Mouse (Mus musculus) heart, embryonic 12.5 days (tissue): Measurements from ENCODE around the gene Zfp511. TPM values are rescaled to one million over a fixed set of nuclear protein-coding genes. Genes with fewer than 3 reads are reported as not detected.
A peak's percentile ranks its signal among the peaks of the same experiment; 100 is the strongest.

Source experiments
- ATAC-seq: fragments of 200-750 bp; cut with Nextera tagmentation; 2 replicates; pipeline ENCODE4 v1.8.0; 2017; ENCODE audit warnings: moderate TSS enrichment, moderate library complexity; ENCODE audit not compliant: insufficient number of reproducible peaks, low FRiP score
- H3K27ac ChIP-seq: fragments of 300-500 bp; sonication (generic); 2 replicates; pipeline ENCODE4 v1.5.1; 2016; ENCODE audit warnings: mild to moderate bottlenecking, moderate library complexity; ENCODE audit not compliant: poor library complexity, severe bottlenecking
- H3K27me3 ChIP-seq: fragments of 300-500 bp; sonication (generic); replicated peaks from 2 replicates; pipeline ENCODE4 v1.6.1; 2016; ENCODE audit warnings: mild to moderate bottlenecking, moderate library complexity
- H3K36me3 ChIP-seq: fragments of 300-500 bp; sonication (generic); 2 replicates; pipeline ENCODE4 v1.6.1; 2016; ENCODE audit warnings: mild to moderate bottlenecking, moderate library complexity
- H3K4me1 ChIP-seq: fragments of 300-500 bp; sonication (generic); replicated peaks from 2 replicates; pipeline ENCODE4 v1.6.1; 2016; ENCODE audit warnings: mild to moderate bottlenecking
- H3K4me2 ChIP-seq: fragments of 300-500 bp; sonication (generic); 2 replicates; pipeline ENCODE4 v1.6.1; 2016; ENCODE audit warnings: mild to moderate bottlenecking, moderate library complexity
- H3K4me3 ChIP-seq: fragments of 300-500 bp; sonication (generic); 2 replicates; pipeline ENCODE4 v1.5.1; 2016; ENCODE audit warnings: mild to moderate bottlenecking
- H3K9ac ChIP-seq: fragments of 300-500 bp; sonication (generic); 2 replicates; pipeline ENCODE4 v1.6.1; 2016; ENCODE audit warnings: mild to moderate bottlenecking, moderate library complexity
- H3K9me3 ChIP-seq: fragments of 300-500 bp; sonication (generic); replicated peaks from 2 replicates; pipeline ENCODE4 v1.6.1; 2016; ENCODE audit warnings: mild to moderate bottlenecking, moderate library complexity
- WGBS: fragments of 180-500 bp; shearing (Covaris S2); methylation state at CpG from one replicate; pipeline ENCODE4 v1.1.7; 2016; 5-methylcytosine and 5-hydroxymethylcytosine counted together
- polyA plus RNA-seq: library from polyadenylated mRNA; unstranded; fragments of >200 nt; fragmentation: Nextera tagmentation; extraction: Ambion mirVana; gene quantifications from 2 replicates; pipeline ENCODE4 v1.2.1, GENCODE M21; 2016

Zfp511 gene
- polyA plus RNA-seq, 1 experiment from 2014 or later = 37.1 TPM

- WGBS = 2% methylated on average over 56 of the region's 56 CpGs
- Histone ChIP-seq H3K27ac (no peak within 1 kb of the TSS), H3K9ac (peak within 1 kb of the TSS; percentile 21), H3K4me1 (peaks cover 22% of the 10 kb centered on the region), H3K4me2 (peak within 1 kb of the TSS; percentile 70), H3K9me3 (no peaks in the 10 kb centered on the region), H3K4me3 (peak within 1 kb of the TSS; percentile 41), H3K36me3 (no peaks in the 10 kb centered on the region), H3K27me3 (peaks cover 97% of the 10 kb centered on the region)
- ATAC-seq = no peak
Observed at GRCm38 (mm10) chr7:140048361-140049114, 12.3 kb downstream of the Zfp511 start, which contains the start of gene Msx3. Gene Msx3, minus strand, starts transcription at chr7:140049089.

GRCm38 (mm10) chr7:140049115-140049689, 13.0 kb downstream of the Zfp511 start:
- no peaks in the 10 kb centered on the region for H3K36me3 ChIP-seq
- peaks cover 22% of the 10 kb centered on the region for H3K4me1 ChIP-seq
- H3K9me3 ChIP-seq = no peaks in the 10 kb centered on the region
- H3K9ac ChIP-seq = peak overlapping the region; percentile 2; the same call in 1 of the 2 replicates
- ATAC-seq = no peak
- WGBS = 2% methylated on average over 34 of the region's 34 CpGs
- peak overlapping the region; percentile 41 for H3K4me3 ChIP-seq
- H3K27ac ChIP-seq = no peak overlapping the region
- H3K27me3 ChIP-seq = peaks cover 98% of the 10 kb centered on the region
- peak overlapping the region; percentile 70 for H3K4me2 ChIP-seq

- ATAC-seq = no peak
- WGBS = 69% methylated on average over 4 of the region's 4 CpGs
- H3K4me1 ChIP-seq = peaks cover 14% of the 10 kb centered on the region
- H3K4me2 ChIP-seq = no peak overlapping the region
- no peak overlapping the region for H3K4me3 ChIP-seq
- H3K9me3 ChIP-seq = no peaks in the 10 kb centered on the region
- H3K36me3 ChIP-seq = no peaks in the 10 kb centered on the region
- no peak overlapping the region for H3K9ac ChIP-seq
- no peak overlapping the region for H3K27ac ChIP-seq
- peaks cover 98% of the 10 kb centered on the region for H3K27me3 ChIP-seq
Observed at GRCm38 (mm10) chr7:140054124-140054523, 17.9 kb downstream of the Zfp511 start.

GRCm38 (mm10) chr7:140057413-140058407, 21.5 kb downstream of the Zfp511 start:
- 2% methylated on average over 53 of the region's 53 CpGs for WGBS
- Histone ChIP-seq H3K9me3 (no peaks in the 10 kb centered on the region), H3K4me2 (peak overlapping the region; percentile 77), H3K27me3 (peaks cover 98% of the 10 kb centered on the region), H3K36me3 (no peaks in the 10 kb centered on the region), H3K9ac (peak overlapping the region; percentile 59), H3K4me3 (peak overlapping the region; percentile 51), H3K27ac (no peak overlapping the region), H3K4me1 (peaks cover 18% of the 10 kb centered on the region)
- peak; percentile 34; the same call in 1 of the 2 replicates for ATAC-seq

GRCm38 (mm10) chr7:140058528-140058927, 22.3 kb downstream of the Zfp511 start:
- Histone ChIP-seq H3K4me3 (peak overlapping the region; percentile 51), H3K9me3 (no peaks in the 10 kb centered on the region), H3K36me3 (no peaks in the 10 kb centered on the region), H3K4me2 (peak overlapping the region; percentile 77), H3K4me1 (peaks cover 18% of the 10 kb centered on the region), H3K27ac (no peak overlapping the region), H3K9ac (peak overlapping the region; percentile 59), H3K27me3 (peaks cover 98% of the 10 kb centered on the region)
- no peak for ATAC-seq
- 25% methylated on average over 7 of the region's 7 CpGs for WGBS

GRCm38 (mm10) chr7:140059601-140060000, 23.4 kb downstream of the Zfp511 start:
- WGBS = 18% methylated on average over 4 of the region's 4 CpGs
- H3K27me3 ChIP-seq = peaks cover 100% of the 10 kb centered on the region
- H3K4me2 ChIP-seq = no peak overlapping the region
- no peak overlapping the region for H3K4me3 ChIP-seq
- H3K27ac ChIP-seq = no peak overlapping the region
- H3K36me3 ChIP-seq = no peaks in the 10 kb centered on the region
- no peak for ATAC-seq
- H3K4me1 ChIP-seq = peaks cover 18% of the 10 kb centered on the region
- no peaks in the 10 kb centered on the region for H3K9me3 ChIP-seq
- no peak overlapping the region for H3K9ac ChIP-seq

- Histone ChIP-seq H3K9me3 (no peaks in the 10 kb centered on the region), H3K9ac (no peak overlapping the region; the same call in 1 of the 2 replicates), H3K4me2 (peak overlapping the region; percentile 76), H3K4me1 (peaks cover 18% of the 10 kb centered on the region), H3K4me3 (peak overlapping the region; percentile 42), H3K27ac (no peak overlapping the region), H3K36me3 (no peaks in the 10 kb centered on the region), H3K27me3 (peaks cover 100% of the 10 kb centered on the region)
- WGBS = 2% methylated on average over 47 of the region's 47 CpGs
- no peak for ATAC-seq
Observed at GRCm38 (mm10) chr7:140060936-140061831, 25.0 kb downstream of the Zfp511 start.

- Histone ChIP-seq H3K27me3 (peaks cover 100% of the 10 kb centered on the region), H3K9ac (no peak overlapping the region), H3K36me3 (no peaks in the 10 kb centered on the region), H3K4me1 (peaks cover 18% of the 10 kb centered on the region), H3K4me2 (peak overlapping the region; percentile 76), H3K4me3 (peak overlapping the region; percentile 42), H3K27ac (no peak overlapping the region), H3K9me3 (peaks cover 2% of the 10 kb centered on the region; the same call in 1 of the 2 replicates)
- ATAC-seq = no peak
- 4% methylated on average over 6 of the region's 6 CpGs for WGBS
Observed at GRCm38 (mm10) chr7:140061832-140062130, 25.6 kb downstream of the Zfp511 start.

- WGBS = 13% methylated on average over 11 of the region's 11 CpGs
- H3K4me3 ChIP-seq = no peak overlapping the region
- H3K9me3 ChIP-seq = peaks cover 3% of the 10 kb centered on the region; the same call in 1 of the 2 replicates
- no peak overlapping the region for H3K27ac ChIP-seq
- H3K4me1 ChIP-seq = peaks cover 18% of the 10 kb centered on the region
- no peak overlapping the region for H3K9ac ChIP-seq
- peaks cover 97% of the 10 kb centered on the region for H3K27me3 ChIP-seq
- H3K36me3 ChIP-seq = no peaks in the 10 kb centered on the region
- no peak for ATAC-seq
- H3K4me2 ChIP-seq = no peak overlapping the region
Observed at GRCm38 (mm10) chr7:140062307-140062706, 26.1 kb downstream of the Zfp511 start.

GRCm38 (mm10) chr7:140063092-140063491, 26.9 kb downstream of the Zfp511 start:
- 20% methylated on average over 7 of the region's 7 CpGs for WGBS

More at GRCm38 (mm10) chr7:140063092-140063491, 26.9 kb downstream of the Zfp511 start:
- no peak for ATAC-seq
- Histone ChIP-seq H3K27ac (no peak overlapping the region), H3K36me3 (no peaks in the 10 kb centered on the region), H3K27me3 (peaks cover 94% of the 10 kb centered on the region), H3K9me3 (peaks cover 3% of the 10 kb centered on the region; the same call in 1 of the 2 replicates), H3K4me1 (peaks cover 14% of the 10 kb centered on the region), H3K4me3 (no peak overlapping the region), H3K9ac (no peak overlapping the region), H3K4me2 (no peak overlapping the region)
